Mouse (Mus musculus): ENCODE results near the gene Cd69.

Cd69 gene

DNA sequence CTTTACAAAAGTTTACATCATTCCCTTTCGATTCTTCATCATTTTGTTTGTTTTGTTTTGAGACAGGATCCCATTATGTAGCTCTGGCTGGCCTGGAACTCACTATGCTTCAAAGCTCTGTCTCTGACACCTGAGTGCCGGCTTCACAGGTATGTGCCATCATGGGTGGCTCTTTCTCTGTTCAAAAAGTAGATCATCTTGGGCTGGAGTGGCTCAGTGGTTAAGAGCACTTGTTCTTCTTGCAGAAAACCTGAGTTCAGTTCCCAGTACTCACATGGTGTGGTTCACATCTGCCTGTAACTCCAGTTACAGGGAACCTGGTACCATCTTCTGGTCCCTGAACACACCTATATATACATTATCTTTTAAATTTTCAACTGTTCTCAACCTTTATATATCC is 50.2 kb downstream of the Cd69 start:
- no peak for DNase-seq (ENCODE audit: low spot score in 2 of 2)

DNA sequence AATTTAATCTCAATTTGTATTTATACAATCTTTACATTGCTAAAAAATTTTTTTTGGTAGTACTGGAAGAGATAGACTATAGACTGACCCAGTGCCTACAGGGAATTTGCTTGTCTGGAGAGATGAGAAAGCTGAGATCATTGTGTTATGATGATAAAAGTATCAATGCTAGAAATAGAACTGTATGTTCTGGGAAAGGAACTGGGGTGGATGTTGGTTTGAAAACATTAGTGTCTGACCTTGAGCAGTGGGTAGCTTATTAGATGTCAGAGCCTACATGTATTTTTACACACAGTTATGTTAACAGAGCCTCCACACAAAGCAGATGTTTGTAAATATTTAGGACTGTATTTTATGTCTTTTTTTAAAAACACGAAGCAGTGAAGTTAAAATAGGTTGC is 51.1 kb downstream of the Cd69 start:
- no peak for DNase-seq (ENCODE audit: low spot score in 2 of 2)

- DNase-seq (ENCODE audit: low spot score in 2 of 2) = no peak
Measured at GRCm38 (mm10) chr6:129223611-129224010, 51.6 kb downstream of the Cd69 start.

DNA sequence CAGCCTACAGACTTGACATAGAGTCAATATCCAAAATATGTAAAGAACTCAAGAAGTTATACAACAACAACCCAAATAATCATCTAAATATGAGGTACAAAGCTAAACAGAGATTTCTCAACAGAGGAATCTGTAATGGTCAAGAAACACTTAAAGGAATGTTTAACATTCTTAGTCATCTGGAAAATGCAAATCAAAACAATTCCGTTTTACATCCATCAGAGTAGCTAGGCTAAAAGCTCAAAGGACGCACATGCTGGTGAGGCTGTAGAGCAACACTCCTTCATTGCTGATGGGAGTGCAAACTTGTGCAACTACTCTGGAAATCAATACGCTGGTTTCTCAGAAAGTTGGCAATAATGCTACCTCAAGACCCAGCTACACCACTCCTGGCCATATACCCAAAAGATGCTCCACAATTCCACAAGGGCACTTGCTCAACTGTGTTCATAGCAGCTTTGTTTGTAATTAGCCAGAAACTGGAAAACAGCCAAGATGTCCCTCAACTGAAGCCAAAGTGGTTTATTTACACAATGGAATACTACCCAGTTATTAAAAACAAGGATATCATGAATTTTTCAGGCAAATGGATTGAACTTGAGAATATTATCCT is 52.9 kb downstream of the Cd69 start:
- DNase-seq (ENCODE audit: low spot score in 2 of 2) = no peak

DNA sequence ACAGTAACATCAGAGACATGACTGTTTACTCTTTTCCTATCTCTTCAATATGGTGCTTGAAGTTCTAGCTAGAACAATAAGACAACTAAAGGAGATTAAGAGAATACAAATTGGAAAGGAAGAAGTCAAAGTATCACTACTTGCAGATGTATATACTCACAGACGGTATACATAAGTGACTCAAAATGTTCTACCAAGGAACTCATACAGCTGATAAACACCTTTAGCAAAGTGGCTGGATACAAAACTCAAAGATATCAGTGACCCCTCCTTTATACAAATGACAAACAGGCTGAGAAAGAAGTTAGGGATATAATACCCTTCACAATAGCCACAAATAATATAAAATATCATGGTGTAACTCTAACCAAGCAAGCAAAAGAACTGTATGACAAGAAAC is 54.2 kb downstream of the Cd69 start:
- DNase-seq (ENCODE audit: low spot score in 2 of 2) = no peak

DNA sequence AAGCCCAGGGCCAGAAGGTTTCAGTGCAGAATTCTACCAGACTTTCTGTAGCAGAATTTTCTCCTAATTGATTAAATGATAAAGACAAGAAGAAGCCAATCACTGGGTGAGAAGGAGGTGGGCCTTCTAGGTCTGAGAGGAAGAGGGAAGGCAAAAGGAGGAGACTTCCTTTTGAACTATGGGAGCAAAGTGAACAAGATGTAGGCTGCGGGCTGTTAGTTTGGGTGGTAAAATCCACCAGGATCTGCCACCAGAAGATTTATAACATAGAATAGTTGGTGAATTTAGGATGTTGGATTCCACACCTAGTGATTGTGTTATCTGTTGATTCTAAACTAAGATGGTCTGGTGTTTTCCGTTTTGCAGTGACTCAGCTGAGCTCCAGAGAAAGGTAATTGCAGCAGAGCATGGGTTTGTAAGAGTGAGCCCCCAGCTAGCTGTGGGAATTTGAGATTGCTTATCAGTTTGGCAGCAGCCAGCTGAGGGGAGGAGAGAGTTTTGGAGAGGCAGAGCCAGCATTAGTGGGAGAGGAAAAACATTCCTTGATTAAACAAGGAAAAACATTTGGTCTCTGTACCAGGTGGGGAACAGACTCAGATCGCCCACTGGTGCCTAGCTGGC is 55.2 kb downstream of the Cd69 start:
- DNase-seq (ENCODE audit: low spot score in 2 of 2) = no peak

GRCm38 (mm10) chr6:129218191-129218696 is 57.0 kb downstream of the Cd69 start:
- no peak for DNase-seq (ENCODE audit: low spot score in 2 of 2)

All from natural killer cell, adult 2 months (primary cell).